Mouse (Mus musculus) E14TG2a.4 (cell line): ENCODE results near the gene Ccr1l1.

ENCODE experiments used
- CTCF ChIP-seq: conservative IDR thresholded peaks from 2 replicates; pipeline ENCODE4 v1.5.1; 2014; ENCODE audit warnings: low read length
- POU5F1 ChIP-seq: IDR thresholded peaks from 2 replicates; pipeline ENCODE4 v1.6.1; 2014; ENCODE audit warnings: low read length, borderline replicate concordance

- no peak for TF ChIP-seq POU5F1
- no peak for TF ChIP-seq CTCF
These were observed 42.4 kb downstream of the Ccr1l1 start for GRCm38 (mm10) chr9:123935776-123936175.
